Mouse (Mus musculus): ENCODE data around the gene Myo9a. TPM values are rescaled to one million over a fixed set of nuclear protein-coding genes. Genes with fewer than 3 reads are reported as not detected.

The Myo9a gene
- total and polyA plus RNA-seq, 3 experiments, result 3.3 to 131 (median 4.5) TPM

- Histone ChIP-seq H3K4me3 (ENCODE audit: control insufficient read depth in 1 of 2, insufficient read depth in 1 of 2, low read depth in 2 of 2, low read length in 2 of 2) (no peak overlapping the region), H3K79me2 (ENCODE audit: control insufficient read depth, insufficient read depth, low read length, poor library complexity) (no peaks in the 10 kb centered on the region), H3K36me3 (ENCODE audit: control insufficient read depth in 1 of 2, insufficient read depth in 2 of 2, low read length in 2 of 2) (no peaks in the 10 kb centered on the region), H3K27ac (ENCODE audit: control insufficient read depth, low read depth, low read length) (no peak overlapping the region), H3K9ac (ENCODE audit: control insufficient read depth, low read depth, low read length, poor library complexity, severe bottlenecking) (no peak overlapping the region), H3K9me3 (replicated peaks; ENCODE audit: insufficient read depth, low read length) (no peaks in the 10 kb centered on the region), H3K27me3 (ENCODE audit: control insufficient read depth in 1 of 2, insufficient read depth in 2 of 2, low read length in 2 of 2) (peaks cover 0 to 4% of the 10 kb centered on the region in 2 experiments; a peak in 1 of 4 replicates), H3K4me1 (ENCODE audit: control insufficient read depth in 1 of 2, insufficient read depth in 2 of 2, low read length in 2 of 2) (no peaks in the 10 kb centered on the region)
- no peak for DNase-seq (ENCODE audit: low read depth, low spot score)
- no peak for TF ChIP-seq BHLHE40 (IDR thresholded peaks at IDR 0.05; ENCODE audit: borderline replicate concordance, low read depth, low read length)
- no peak for TF ChIP-seq JUND (IDR thresholded peaks at IDR 0.05; ENCODE audit: low read depth, low read length)
- TF ChIP-seq NRF1 (IDR thresholded peaks at IDR 0.05; ENCODE audit: insufficient read depth, low read depth, low read length, poor library complexity, severe bottlenecking), result no peak
- TF ChIP-seq MAX (IDR thresholded peaks at IDR 0.05; ENCODE audit: low read length), result no peak
- TF ChIP-seq RAD21 (IDR thresholded peaks at IDR 0.05; ENCODE audit: low read depth, low read length), result no peak
- TF ChIP-seq CHD2 (IDR thresholded peaks at IDR 0.05; ENCODE audit: low read length), result no peak
- no peak for TF ChIP-seq HCFC1 (IDR thresholded peaks at IDR 0.05; ENCODE audit: low read depth, low read length)
- no peak for TF ChIP-seq MXI1 (IDR thresholded peaks at IDR 0.05; ENCODE audit: low read depth, low read length)
- TF ChIP-seq USF1 (IDR thresholded peaks at IDR 0.05; ENCODE audit: low read depth, low read length), result no peak
- TF ChIP-seq E2F4 (IDR thresholded peaks at IDR 0.05; ENCODE audit: borderline replicate concordance, low read depth, low read length), result no peak
- TF ChIP-seq ZKSCAN1 (IDR thresholded peaks at IDR 0.05; ENCODE audit: low read depth, low read length), result no peak
- no peak for TF ChIP-seq CHD1 (IDR thresholded peaks at IDR 0.05; ENCODE audit: low read depth, low read length)
- no peak for TF ChIP-seq MAFK (IDR thresholded peaks at IDR 0.05; ENCODE audit: borderline replicate concordance, low read depth, low read length)
- TF ChIP-seq SMC3 (IDR thresholded peaks at IDR 0.05; ENCODE audit: low read depth, low read length), result no peak
- TF ChIP-seq MYC (IDR thresholded peaks at IDR 0.05; ENCODE audit: low read depth, low read length), result no peak
- no peak for TF ChIP-seq SIN3A (IDR thresholded peaks at IDR 0.05; ENCODE audit: low read length)
- no peak for TF ChIP-seq MAZ (IDR thresholded peaks at IDR 0.05; ENCODE audit: low read depth, low read length)
- no peak for TF ChIP-seq GATA1 (IDR thresholded peaks at IDR 0.05; ENCODE audit: low read depth, low read length)
Measured at GRCm38 (mm10) chr9:59951943-59952342, 201.2 kb downstream of the Myo9a start.

- H3K9ac ChIP-seq (ENCODE audit: control insufficient read depth, low read depth, low read length, poor library complexity, severe bottlenecking), result no peak overlapping the region
- no peaks in the 10 kb centered on the region for H3K4me1 ChIP-seq (ENCODE audit: control insufficient read depth in 1 of 2, insufficient read depth in 2 of 2, low read length in 2 of 2)
- H3K79me2 ChIP-seq (ENCODE audit: control insufficient read depth, insufficient read depth, low read length, poor library complexity), result no peaks in the 10 kb centered on the region
- DNase-seq (ENCODE audit: low read depth, low spot score), result no peak
- TF ChIP-seq ZMIZ1 (IDR thresholded peaks at IDR 0.05; ENCODE audit: low read depth, low read length) (no peak), UBTF (IDR thresholded peaks at IDR 0.05; ENCODE audit: borderline replicate concordance, insufficient read depth, low read depth, low read length) (no peak), ETS1 (IDR thresholded peaks at IDR 0.05; ENCODE audit: low read depth, low read length) (0 out of 2 replicates have a peak, but pooled peaks have one; percentile 34), TBP (IDR thresholded peaks at IDR 0.05; ENCODE audit: low read depth, low read length) (no peak), TCF12 (IDR thresholded peaks at IDR 0.05; ENCODE audit: low read depth, low read length) (no peak), MYB (IDR thresholded peaks at IDR 0.05; ENCODE audit: low read depth, low read length) (no peak)
- H3K27me3 ChIP-seq (ENCODE audit: control insufficient read depth in 1 of 2, insufficient read depth in 2 of 2, low read length in 2 of 2), result peaks cover 1 to 4% of the 10 kb centered on the region in 2 experiments; a peak in 2 of 4 replicates
- H3K9me3 ChIP-seq (replicated peaks; ENCODE audit: insufficient read depth, low read length), result no peaks in the 10 kb centered on the region
- H3K36me3 ChIP-seq (ENCODE audit: control insufficient read depth in 1 of 2, insufficient read depth in 2 of 2, low read length in 2 of 2), result no peaks in the 10 kb centered on the region
- H3K4me3 ChIP-seq (ENCODE audit: control insufficient read depth in 1 of 2, insufficient read depth in 1 of 2, low read depth in 2 of 2, low read length in 2 of 2), result no peak overlapping the region
- no peak overlapping the region for H3K27ac ChIP-seq (ENCODE audit: control insufficient read depth, low read depth, low read length)
Measured at GRCm38 (mm10) chr9:59952515-59953070, 201.9 kb downstream of the Myo9a start.
